Mouse (Mus musculus): ENCODE data around the gene Sbno2. TPM values are rescaled to one million over a fixed set of nuclear protein-coding genes. Genes with fewer than 3 reads are reported as not detected.

Gene Sbno2
- total and polyA plus RNA-seq, 2 experiments from 2014 or later: 7.6 to 24.3 TPM

- H3K9ac ChIP-seq (replicated peaks; ENCODE audit: low read length, poor library complexity, severe bottlenecking): peak overlapping the region; percentile 99
- peak overlapping the region; percentile 91 for H3K4me3 ChIP-seq (ENCODE audit: low read depth, low read length)
- H3K27ac ChIP-seq (ENCODE audit: low read depth, low read length): peak overlapping the region; percentile 98
- WGBS: under 1% methylated on average over 23 of the region's 26 CpGs
- DNase-seq (ENCODE audit: low spot score): no peak
- no peak for TF ChIP-seq CTCF (IDR thresholded peaks at IDR 0.05)
- no peak for ATAC-seq (ENCODE audit: low FRiP score)
- peak overlapping the region; percentile 90 for H3K4me2 ChIP-seq (ENCODE audit: low read depth, low read length, poor library complexity, severe bottlenecking)
- H3K27me3 ChIP-seq (ENCODE audit: insufficient read depth, low read length): no peaks in the 10 kb centered on the region
- no peaks in the 10 kb centered on the region for H3K9me3 ChIP-seq (ENCODE audit: low read length)
- H3K4me1 ChIP-seq (ENCODE audit: insufficient read depth, low read length): peaks cover 15% of the 10 kb centered on the region
- H3K36me3 ChIP-seq (ENCODE audit: insufficient read depth, low read length): peaks cover 39% of the 10 kb centered on the region
Observed at GRCm38 (mm10) chr10:80151211-80152034, 46.1 kb upstream of the Sbno2 start.

- peaks cover 15% of the 10 kb centered on the region for H3K4me1 ChIP-seq (ENCODE audit: insufficient read depth, low read length)
- TF ChIP-seq CTCF (IDR thresholded peaks at IDR 0.05): no peak; the same call in 1 of the 2 replicates
Observed at GRCm38 (mm10) chr10:80150226-80151210, 45.1 kb upstream of the Sbno2 start.

GRCm38 (mm10) chr10:80149291-80150225 lies 44.2 kb upstream of the Sbno2 start:
- WGBS: under 1% methylated on average over 72 of the region's 88 CpGs
- peaks cover 27% of the 10 kb centered on the region for H3K36me3 ChIP-seq (ENCODE audit: insufficient read depth, low read length)
- peak overlapping the region; percentile 99 for H3K9ac ChIP-seq (replicated peaks; ENCODE audit: low read length, poor library complexity, severe bottlenecking)
- DNase-seq (ENCODE audit: low spot score) (peak; percentile 99), ATAC-seq (ENCODE audit: low FRiP score) (peak; percentile 85)
- H3K4me2 ChIP-seq (ENCODE audit: low read depth, low read length, poor library complexity, severe bottlenecking): peak overlapping the region; percentile 90
- TF ChIP-seq CTCF (IDR thresholded peaks at IDR 0.05): no peak
- H3K9me3 ChIP-seq (ENCODE audit: low read length): no peaks in the 10 kb centered on the region
- H3K27me3 ChIP-seq (ENCODE audit: insufficient read depth, low read length): no peaks in the 10 kb centered on the region
- peak overlapping the region; percentile 100 for H3K27ac ChIP-seq (ENCODE audit: low read depth, low read length)
- peaks cover 15% of the 10 kb centered on the region for H3K4me1 ChIP-seq (ENCODE audit: insufficient read depth, low read length)
- H3K4me3 ChIP-seq (ENCODE audit: low read depth, low read length): peak overlapping the region; percentile 91

More at GRCm38 (mm10) chr10:80150226-80151210, 45.1 kb upstream of the Sbno2 start:
- DNase-seq (ENCODE audit: low spot score) (peak; percentile 78), ATAC-seq (ENCODE audit: low FRiP score) (no peak)
- peak overlapping the region; percentile 90 for H3K4me2 ChIP-seq (ENCODE audit: low read depth, low read length, poor library complexity, severe bottlenecking)
- H3K9me3 ChIP-seq (ENCODE audit: low read length): no peaks in the 10 kb centered on the region
- peak overlapping the region; percentile 99 for H3K9ac ChIP-seq (replicated peaks; ENCODE audit: low read length, poor library complexity, severe bottlenecking)
- peaks cover 32% of the 10 kb centered on the region for H3K36me3 ChIP-seq (ENCODE audit: insufficient read depth, low read length)
- H3K27me3 ChIP-seq (ENCODE audit: insufficient read depth, low read length): no peaks in the 10 kb centered on the region
- peak overlapping the region; percentile 98 for H3K27ac ChIP-seq (ENCODE audit: low read depth, low read length)
- peak overlapping the region; percentile 91 for H3K4me3 ChIP-seq (ENCODE audit: low read depth, low read length)
- 0% methylated on average over 28 of the region's 71 CpGs for WGBS

- Histone ChIP-seq H3K4me2 (ENCODE audit: low read depth, low read length, poor library complexity, severe bottlenecking) (peak overlapping the region; percentile 90), H3K27ac (ENCODE audit: low read depth, low read length) (peak overlapping the region; percentile 100), H3K27me3 (ENCODE audit: insufficient read depth, low read length) (no peaks in the 10 kb centered on the region), H3K9me3 (ENCODE audit: low read length) (no peaks in the 10 kb centered on the region), H3K4me1 (ENCODE audit: insufficient read depth, low read length) (peaks cover 15% of the 10 kb centered on the region), H3K4me3 (ENCODE audit: low read depth, low read length) (peak overlapping the region; percentile 91), H3K36me3 (ENCODE audit: insufficient read depth, low read length) (peaks cover 27% of the 10 kb centered on the region), H3K9ac (replicated peaks; ENCODE audit: low read length, poor library complexity, severe bottlenecking) (peak overlapping the region; percentile 99)
- WGBS: under 1% methylated on average over 57 of the region's 57 CpGs
- ATAC-seq (ENCODE audit: low FRiP score) (peak; percentile 60), DNase-seq (ENCODE audit: low spot score) (peak; percentile 94)
- TF ChIP-seq CTCF (IDR thresholded peaks at IDR 0.05): peak; percentile 70
Observed at GRCm38 (mm10) chr10:80148610-80149290, 43.4 kb upstream of the Sbno2 start.

All from midbrain, postnatal 0 days (tissue).